Mouse (Mus musculus) stomach, postnatal 0 days (tissue): ENCODE results near the gene Pjvk.

Experiments
- CTCF ChIP-seq: IDR thresholded peaks from 2 replicates; pipeline ENCODE4 v1.5.1; 2016; ENCODE audit warnings: antibody characterized with exemption, low read depth, mild to moderate bottlenecking, moderate library complexity
- EP300 ChIP-seq: optimal IDR thresholded peaks from 2 replicates; pipeline ENCODE3; 2016; ENCODE audit warnings: antibody characterized with exemption

GRCm38 (mm10) chr2:76620188-76620587 lies 28.1 kb upstream of the Pjvk start:
- TF ChIP-seq CTCF: no peak
- no peak for TF ChIP-seq EP300
